Mouse (Mus musculus): ENCODE data around the gene Tmem253.

DNA sequence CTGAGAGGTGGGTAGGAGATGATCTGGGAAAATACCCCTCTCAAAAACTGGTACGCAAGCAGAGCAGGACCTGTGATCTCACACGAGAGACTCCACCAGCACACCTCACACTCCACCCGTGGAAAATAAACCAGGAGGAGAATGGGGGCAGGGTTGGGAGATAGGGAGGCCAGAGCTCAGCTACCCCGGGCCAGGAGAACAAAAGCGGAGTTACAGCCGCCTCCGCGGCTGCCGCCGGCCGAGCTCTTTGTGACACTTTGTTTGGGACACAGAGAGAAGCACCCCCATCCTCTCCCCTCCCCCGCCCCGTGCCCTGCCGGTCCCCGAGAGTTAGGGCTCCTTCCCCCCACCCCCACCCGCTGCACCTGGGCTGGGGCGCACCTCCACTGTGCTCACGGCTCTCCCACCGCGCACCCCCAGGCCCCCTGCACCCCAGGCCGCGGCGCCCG lies 1.7 kb upstream of the Tmem253 start:
- no peak for TF ChIP-seq POLR2A (IDR thresholded peaks at IDR 0.05; ENCODE audit: insufficient read depth, low read depth, low read length)
- no peak for TF ChIP-seq CTCF (IDR thresholded peaks at IDR 0.05; ENCODE audit: insufficient read depth, low read depth, low read length)

All from olfactory bulb, adult 2 months (tissue).